Mouse (Mus musculus) right cerebral cortex, postnatal 4 days (tissue): ENCODE data around the gene Flot1.

Experiments
- DNase-seq: peaks from one replicate; pipeline ENCODE4 v3.0.0-alpha.2; 2022

Flot1 gene

DNA sequence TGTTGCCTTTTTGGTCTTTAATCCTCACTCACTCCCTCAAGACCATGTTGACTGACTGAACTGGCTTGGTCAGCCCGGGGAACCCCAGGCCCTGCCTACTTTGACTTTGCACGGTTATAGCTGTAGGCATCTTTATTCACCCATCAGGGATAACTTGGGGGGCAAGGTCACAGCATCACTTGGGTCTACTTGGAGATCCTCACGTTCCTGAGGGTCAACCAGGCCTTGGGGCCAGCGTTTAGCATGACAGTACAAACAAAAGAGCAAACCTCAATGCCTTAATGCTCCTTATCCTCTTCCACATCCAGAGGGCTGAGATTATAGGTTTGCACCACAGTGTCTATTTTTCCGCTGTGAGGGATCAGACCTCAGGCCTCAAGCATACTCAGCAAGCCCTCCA lies 10.7 kb upstream of the Flot1 start:
- no peak for DNase-seq

DNA sequence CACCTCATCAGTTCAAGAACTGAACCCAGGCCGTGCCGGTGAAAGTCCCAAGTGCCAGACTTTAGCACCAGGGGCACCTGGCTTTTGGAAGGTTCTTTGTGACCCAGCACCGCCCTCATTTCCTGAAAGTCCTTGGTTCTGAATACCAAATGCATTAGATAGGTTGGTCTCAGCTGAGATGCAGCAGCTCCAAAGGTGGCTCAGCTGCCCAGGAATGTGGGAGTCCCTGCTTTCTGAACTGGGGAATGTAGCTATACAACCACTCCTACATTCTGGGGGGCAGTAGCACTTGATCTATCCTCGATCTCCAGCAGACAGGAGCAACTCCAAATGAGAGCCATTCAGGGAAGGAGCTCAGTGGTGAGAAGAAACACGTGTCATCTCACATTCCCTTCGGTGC lies 10.3 kb upstream of the Flot1 start:
- no peak for DNase-seq

GRCm38 (mm10) chr17:35813245-35813647 lies 9.8 kb upstream of the Flot1 start:
- peak; percentile 67 for DNase-seq

DNA sequence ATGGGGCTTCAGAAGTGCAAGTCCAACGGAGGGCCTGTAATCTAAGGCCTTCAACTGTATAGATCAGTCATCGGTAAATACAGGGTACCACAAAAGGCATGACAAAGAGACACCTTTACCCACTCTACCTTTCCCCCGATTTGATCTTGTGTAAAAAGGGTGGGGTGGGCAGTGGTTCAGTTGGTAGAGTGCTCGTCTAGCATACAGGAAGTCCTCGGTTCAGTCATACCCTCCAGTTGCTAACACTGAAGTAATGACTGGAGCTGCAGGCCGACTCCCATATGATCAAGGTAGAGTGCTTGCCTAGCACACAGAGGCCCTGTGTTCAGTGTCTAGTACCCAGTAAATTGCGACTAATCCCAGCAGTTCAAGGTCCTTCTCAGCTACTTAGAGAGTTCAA lies 9.4 kb upstream of the Flot1 start:
- no peak for DNase-seq

DNA sequence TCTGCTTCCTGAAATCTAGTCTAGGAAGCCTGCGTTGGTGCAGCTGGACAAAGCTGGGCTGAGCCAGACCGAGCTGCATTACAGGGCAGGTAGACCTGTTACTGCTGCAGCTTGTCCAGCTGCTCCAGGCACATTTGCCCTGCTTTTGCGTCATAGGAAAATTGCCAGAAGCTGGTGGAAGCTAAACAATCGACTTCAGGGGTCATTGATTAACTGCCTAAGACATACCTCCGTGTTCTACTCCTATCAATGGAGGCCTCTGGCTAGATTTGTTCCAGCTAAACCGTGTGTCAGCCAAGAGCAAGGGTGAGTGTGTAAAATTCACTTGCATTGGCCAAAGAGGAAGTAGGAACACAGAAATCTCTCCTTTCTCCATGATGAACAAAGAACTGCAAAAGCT lies 8.4 kb upstream of the Flot1 start:
- DNase-seq: no peak

DNA sequence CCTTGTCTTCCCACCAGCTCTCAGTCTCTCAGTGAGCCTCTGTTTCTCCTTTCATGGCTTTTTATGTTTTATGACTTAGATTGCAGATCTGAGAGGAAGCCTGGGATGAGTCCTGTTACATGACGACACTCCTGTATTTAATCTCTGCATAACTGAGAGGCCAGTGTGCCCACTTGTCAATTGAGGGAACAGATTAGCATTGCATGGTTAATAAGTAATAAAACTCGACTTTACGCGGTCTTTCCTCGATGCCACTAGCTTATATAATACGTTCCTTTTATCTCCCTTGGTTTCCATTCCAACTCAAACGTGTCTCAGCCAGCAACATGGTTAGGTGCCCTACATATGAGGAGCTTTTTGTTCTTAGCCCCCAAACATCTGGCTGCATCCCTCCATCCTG lies 7.2 kb upstream of the Flot1 start:
- no peak for DNase-seq

GRCm38 (mm10) chr17:35816686-35817085 lies 6.3 kb upstream of the Flot1 start:
- DNase-seq: no peak

GRCm38 (mm10) chr17:35817226-35817625 lies 5.8 kb upstream of the Flot1 start:
- DNase-seq: no peak

- DNase-seq: no peak
These were observed 2.9 kb upstream of the Flot1 start for GRCm38 (mm10) chr17:35820111-35820510.

GRCm38 (mm10) chr17:35821439-35822430 lies 1.3 kb upstream of the Flot1 start, which contains the start of gene Ier3:
Ier3 (plus strand) TSS chr17:35821684.
- DNase-seq: peak; percentile 59

- DNase-seq: no peak
These were observed 466 bp upstream of the Flot1 start for GRCm38 (mm10) chr17:35822564-35822963.

DNA sequence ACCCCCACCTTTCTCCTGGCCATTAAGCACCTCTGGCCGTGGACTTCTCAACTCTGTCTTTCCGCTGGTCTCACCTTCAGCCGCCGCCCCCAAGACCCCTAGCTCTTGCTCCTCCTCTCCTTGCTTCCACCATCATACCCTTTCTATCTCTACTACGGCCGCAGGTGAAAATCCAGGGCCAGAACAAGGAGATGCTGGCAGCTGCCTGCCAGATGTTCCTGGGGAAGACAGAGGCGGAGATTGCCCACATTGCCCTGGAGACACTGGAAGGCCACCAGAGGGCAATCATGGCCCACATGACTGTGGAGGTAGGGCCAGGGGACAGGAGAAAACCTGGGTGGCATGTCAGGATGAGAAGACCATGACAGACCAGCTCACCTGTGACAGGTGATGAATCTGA lies 1.4 kb downstream of the Flot1 start:
- no peak for DNase-seq

GRCm38 (mm10) chr17:35825109-35825850 lies 2.2 kb downstream of the Flot1 start:
- DNase-seq: no peak

DNA sequence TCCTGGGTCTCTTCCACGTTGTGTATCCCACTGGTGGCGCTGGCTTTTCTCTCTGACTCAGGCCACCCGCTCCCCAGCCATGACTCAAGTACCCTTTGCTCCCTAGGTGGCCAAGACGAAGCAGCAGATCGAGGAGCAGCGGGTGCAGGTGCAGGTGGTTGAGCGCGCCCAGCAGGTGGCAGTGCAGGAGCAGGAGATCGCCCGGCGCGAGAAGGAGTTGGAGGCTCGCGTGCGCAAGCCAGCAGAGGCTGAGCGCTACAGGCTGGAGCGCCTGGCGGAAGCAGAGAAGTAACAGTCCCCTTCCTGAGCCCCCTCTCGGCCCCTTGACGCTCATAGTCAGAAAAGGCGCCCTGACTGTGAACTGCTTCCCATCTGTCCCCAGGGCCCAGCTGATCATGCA lies 6.7 kb downstream of the Flot1 start:
- DNase-seq: peak; percentile 86

DNA sequence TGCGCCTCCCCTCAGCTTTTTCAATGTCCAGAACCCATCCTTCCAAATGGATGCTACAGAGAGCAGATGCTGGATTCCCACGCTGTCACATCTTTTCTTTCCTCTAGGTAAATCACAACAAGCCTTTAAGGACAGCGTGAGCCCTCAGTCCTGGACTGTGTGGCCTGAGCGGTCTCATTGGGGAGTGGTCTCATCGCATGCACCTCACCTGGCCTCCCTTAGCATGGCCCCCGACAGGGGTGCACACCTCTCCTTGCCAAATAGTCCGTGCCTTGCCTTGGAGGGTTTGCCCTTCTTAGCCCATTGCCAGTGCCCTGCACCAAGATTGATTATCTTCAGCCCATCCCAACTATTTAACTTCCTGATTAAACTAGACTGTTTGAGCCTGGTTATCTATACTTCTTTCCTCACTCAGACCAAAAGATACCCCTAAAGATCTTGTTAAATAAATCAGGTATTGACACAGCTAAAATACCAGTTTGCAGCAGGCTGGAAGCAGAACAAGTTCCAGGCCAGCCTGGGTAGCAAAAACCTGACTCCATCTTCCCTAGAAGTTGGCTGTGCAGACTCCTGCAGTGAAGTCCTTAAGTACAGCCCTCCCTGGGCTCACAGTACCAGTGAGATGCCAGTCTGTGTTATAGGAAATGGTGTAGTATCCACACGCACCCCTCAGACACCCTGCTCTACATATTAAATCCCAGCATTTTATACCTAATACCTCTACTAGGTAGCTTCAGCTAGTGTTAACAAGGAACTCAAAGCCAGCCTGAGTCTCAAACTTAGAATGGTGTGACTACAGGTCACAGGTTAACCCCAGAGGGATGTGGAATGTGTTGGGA lies 9.6 kb downstream of the Flot1 start:
- no peak for DNase-seq

- no peak for DNase-seq
These were observed 10.3 kb downstream of the Flot1 start for GRCm38 (mm10) chr17:35833239-35833751.

GRCm38 (mm10) chr17:35833894-35834293 lies 10.9 kb downstream of the Flot1 start:
- no peak for DNase-seq

- no peak for DNase-seq
These were observed 11.8 kb downstream of the Flot1 start for GRCm38 (mm10) chr17:35834696-35835422.

GRCm38 (mm10) chr17:35835424-35836140 lies 12.6 kb downstream of the Flot1 start:
- no peak for DNase-seq

DNA sequence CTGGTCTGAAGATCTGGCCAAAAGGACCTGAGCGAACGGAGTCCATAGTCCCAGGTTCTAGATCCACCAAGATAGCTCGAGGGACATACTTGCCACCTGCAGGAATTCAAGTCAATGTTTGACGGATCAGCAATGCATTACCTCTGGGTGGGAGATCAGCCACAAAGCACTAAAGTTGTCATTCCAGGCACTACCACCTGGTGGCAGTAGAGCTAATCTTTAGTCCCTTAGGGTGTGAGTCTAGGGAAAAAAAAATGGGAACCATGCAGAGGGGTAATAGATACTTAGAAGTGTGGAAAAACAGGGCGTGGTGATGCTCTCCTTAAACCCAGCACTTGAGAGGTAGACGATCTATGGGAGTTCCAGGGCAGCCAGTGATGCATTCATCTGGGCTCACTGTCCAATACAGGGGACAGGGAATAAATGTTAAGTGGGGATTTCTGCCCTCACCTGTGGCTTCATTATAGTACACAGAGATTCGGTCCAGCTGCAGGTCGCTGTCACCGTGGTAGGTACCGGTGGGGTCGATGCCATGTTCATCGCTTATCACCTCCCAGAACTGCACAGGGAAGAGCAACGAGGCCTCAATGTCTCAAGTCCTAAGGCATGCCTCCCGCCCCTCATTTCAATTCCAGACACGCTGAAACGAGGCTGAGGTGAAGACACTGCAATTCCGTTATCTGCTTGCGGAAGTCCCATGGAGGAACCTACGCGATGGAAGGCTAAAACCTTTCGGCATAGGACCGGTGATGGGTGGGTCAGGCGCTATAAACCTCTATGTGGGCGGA lies 13.3 kb downstream of the Flot1 start:
- DNase-seq: peak; percentile 90
